Mouse (Mus musculus) NIH3T3 (cell line): ENCODE data around the gene Macf1.
"Not testable (repeated sequence)": the region's sequence is repeated elsewhere in the genome, so short reads cannot be mapped to it uniquely, and the experiment has no call there.

Experiments
- DNase-seq: peaks from one replicate; pipeline ENCODE4 v3.0.0-alpha.2; 2012; ENCODE audit warnings: low read depth

Macf1 gene

DNA sequence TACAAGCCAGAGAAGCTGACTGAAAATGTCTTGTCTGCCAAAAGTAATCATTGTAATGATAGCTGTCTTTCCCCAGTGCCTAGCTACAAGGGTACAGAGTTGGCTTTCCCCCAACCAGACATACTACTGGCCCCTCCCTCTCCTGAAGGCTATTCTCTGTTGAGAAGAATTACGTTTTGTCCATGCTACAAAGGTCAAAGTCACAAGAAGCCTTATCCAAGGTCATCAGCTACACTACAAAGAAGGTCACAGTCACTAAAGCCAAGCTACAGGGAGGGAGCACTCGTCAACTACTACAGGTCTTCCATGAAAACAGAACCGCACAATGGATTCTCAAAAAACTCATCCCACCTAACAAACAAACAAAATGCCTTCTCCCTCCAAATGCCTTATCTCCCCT lies 49.7 kb downstream of the Macf1 start:
- no peak for DNase-seq

DNA sequence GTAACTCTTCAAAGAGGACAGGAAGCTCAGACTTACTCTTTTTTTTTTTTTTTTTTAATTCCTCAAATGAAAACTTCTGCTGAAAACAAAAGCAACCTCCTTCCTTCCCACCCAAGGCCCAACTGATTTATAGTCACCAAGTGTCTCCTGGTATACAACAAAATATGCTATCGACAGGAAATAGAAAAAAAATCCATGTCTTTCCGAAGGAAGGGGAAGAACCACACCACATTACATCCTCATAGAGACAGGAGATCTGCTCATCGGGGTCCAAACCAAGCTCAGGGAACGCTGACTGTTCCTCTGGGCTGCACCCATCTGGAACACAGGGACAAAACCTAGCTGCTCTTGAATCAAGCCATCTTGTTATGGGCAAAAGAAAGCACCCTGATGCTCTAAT lies 50.3 kb downstream of the Macf1 start:
- no peak for DNase-seq

DNA sequence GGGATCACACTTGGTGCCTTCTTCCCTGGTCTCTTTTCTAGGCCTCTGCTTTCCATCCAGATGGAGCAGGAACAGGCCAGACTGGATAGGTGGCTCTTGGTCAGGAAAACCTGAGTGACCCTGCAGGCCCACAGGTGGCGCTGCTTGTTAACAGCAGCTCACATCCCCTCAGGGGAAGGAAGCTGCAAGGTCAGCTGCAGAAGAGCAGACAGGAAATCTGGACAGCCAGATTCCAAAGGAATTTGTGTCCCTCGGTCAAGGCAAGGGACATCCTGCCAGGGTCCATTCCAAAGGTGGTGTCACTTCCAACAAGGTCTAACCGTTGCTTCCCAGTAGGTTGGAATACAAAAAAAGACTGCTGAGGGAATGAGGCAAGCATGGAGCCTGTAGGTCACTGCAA lies 50.8 kb downstream of the Macf1 start:
- DNase-seq, result peak; percentile 57

DNA sequence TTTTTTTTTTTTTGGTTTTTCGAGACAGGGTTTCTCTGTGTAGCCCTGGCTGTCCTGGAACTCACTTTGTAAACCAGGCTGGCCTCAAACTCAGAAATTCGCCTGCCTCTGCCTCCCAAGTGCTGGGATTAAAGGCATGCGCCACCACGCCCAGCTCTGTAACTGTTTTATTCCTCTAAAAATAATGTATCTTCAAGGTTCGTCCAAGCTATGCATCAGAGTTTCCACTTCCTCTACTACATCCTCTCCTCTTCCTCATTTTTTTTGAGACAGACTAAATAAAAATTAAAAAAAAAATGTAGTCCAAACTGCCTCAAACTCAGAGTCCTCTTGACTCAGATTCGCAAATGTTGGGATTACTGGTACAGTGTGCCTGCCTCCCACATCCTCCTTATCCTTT lies 52.0 kb downstream of the Macf1 start:
- not testable (repeated sequence) for DNase-seq

DNA sequence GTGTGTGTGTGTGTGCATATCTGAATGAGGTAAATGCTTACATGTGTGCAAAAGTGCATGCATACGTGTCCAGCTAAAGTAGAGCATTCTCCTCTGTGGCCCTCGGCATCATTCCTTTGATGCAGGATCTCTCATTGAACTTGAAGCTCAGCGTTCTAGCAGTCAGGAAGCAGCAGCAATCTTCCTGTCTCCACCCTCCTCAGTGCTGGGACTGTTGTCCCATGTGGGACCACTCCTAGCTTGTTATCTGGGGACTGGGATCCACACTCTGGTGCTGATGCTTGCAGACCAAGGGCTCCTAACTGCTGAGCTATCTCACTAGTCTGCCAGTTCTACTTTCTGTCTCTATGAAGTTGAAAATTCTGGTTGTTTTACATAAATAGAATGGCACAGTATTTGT lies 52.5 kb downstream of the Macf1 start:
- no peak for DNase-seq

DNA sequence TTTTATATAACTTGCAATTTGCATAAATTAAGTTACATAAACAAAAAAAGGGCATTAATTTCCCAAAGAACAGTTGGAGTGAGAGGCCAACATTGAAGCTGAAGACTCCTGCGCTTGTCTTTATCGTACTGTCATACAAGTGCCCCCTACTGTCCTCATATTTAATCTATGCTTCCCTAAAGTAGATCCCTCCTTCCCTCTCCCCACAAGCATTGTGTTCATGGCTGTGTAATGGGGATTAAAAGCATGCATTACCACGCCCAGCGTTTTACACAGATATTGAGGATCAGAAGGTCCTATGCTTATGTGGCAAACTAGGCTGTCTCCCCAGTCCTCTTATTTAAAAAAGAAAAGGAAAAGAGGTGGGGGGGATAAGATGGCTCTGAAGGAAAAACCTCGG lies 56.5 kb downstream of the Macf1 start:
- no peak for DNase-seq

DNA sequence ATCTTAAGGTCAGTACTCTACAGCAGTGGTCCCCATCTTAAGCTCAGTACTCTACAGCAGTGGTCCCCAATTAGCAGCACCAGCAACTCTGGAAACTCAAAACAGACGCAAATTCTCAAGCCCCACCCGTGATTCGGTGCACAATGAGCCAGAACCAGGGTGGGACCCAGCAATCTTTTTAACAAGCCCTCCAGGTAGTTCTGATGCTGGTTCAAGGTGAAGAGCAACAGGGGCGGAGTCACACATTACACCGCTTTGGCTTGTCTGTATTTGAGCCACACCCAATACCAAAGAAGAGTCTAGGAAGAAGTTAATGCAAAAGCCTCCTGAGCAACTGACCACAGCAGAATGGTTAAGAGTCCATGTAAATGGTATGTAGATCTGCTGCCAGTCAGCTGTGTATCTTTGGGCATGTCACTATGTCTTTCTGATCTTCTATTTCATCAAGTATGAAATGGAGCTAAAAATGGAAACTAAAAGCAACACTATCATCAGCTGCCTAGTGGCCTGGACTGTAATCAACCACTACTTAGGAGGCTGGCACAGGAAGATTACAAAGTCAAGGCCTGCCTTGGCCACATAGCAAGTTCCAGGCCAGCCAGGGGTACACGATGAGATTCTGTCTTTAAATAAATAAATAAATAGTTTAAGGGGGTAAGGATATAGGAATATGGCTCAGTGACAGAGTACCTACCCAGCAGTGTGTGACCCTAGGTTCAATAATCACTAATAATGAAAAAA lies 58.7 kb downstream of the Macf1 start:
- no peak for DNase-seq

DNA sequence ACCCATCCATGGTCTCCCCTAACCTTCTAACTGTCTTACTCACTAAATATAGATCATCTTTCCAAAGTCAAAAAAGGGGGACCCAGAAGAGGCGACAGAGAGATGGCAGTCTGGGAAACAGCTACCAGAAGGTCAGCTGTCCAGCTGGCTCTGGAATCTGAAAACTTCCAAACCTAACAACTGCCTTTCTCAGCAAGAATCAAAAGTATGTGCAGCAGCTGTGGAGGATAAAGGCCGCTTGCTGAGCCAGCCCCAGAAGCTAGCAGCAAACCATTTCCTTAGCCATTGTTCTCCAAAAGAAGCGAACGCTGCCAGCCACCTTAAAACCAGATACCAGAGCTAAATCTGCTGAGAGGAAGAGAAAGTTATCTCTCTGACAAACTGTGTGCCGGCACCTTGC lies 59.7 kb downstream of the Macf1 start:
- DNase-seq, result no peak

DNA sequence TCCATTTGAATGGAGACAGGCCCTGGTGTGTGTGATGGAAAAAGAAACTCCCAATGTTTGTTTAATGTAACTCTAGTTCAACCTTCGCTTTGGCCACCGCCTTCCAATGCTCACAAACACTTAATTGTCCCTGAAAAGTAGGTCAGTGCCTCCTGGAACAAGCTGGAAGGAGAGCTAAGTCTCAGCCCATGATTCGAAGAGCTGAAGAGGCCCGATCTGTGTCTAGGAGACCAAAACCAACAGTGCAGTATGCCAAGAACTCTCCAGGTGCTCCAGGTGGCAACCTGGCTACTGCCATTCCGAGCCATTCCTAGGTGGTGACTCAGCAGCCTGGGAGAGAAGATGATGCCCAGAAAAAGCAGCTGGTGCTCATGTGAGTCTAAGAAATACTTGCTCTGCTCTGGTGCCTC lies 60.4 kb downstream of the Macf1 start:
- peak; percentile 33 for DNase-seq

DNA sequence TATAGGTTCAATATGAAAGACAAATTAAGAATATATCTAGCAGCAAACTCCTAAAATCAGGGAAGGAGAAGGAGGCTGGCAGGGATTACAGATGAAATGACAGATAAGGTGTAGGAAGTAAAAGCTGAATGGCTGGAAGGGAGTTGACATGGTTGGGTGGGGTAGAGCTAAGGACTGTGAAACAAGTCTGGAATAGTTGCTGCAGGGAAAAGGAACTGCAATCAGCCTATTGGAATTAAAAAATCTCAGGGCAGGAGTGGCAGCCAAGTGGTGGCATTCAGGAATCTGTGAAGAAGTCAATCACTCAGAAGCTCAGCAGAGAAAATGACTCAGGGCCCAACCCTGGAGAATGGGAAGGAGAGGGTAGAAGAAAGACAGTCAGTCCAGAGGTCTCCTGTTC lies 62.4 kb downstream of the Macf1 start:
- DNase-seq, result no peak

DNA sequence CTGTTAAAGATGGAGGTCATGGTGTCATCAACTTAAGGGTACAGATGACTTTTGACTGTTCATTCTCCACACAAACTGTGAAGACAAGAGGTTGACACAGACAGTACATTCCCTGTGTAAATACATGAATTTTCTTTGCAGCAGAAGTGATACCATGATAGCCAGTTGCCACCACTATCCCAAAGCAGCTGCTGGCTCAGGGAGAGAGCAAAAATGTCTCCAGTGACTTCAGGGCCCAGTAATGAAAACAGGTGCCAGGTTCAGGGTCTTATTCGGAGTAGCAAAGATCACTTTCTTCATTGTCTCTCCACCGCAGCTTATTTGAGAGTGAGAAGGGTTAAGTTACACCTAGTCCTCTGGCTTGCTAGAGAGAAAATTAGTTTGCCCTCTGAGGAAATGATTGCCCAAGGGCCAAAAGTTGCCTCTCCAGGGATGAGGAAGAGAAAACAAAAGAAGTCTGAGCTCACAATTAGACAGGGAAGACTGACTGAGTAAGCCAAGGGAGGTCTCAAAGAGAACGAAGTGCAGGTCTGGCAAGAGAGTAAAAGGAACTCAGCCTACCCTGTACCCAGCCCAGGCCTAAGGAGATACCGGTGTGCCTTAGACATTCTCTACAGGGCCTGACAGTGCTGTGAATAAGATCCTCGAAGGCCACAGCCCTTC lies 66.3 kb downstream of the Macf1 start:
- no peak for DNase-seq

DNA sequence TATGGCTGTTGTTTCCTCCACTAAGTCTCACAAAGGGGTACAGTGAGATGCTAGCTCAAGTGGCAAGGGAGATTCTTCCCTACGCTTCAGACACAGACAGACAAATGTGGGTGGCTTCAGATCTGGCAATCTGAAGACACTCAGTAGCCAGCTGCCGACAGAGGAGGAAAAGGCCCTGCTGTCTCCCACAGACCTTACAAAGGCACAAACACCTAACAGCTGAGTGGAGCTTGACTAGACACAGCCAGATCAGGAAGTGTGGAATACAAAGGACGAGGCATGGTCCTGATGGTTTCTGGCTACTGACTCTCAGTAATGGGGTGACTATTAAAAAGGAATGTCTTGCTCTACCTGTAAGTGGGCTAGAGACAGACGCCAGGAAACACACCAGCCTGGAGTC lies 67.2 kb downstream of the Macf1 start:
- DNase-seq, result no peak

DNA sequence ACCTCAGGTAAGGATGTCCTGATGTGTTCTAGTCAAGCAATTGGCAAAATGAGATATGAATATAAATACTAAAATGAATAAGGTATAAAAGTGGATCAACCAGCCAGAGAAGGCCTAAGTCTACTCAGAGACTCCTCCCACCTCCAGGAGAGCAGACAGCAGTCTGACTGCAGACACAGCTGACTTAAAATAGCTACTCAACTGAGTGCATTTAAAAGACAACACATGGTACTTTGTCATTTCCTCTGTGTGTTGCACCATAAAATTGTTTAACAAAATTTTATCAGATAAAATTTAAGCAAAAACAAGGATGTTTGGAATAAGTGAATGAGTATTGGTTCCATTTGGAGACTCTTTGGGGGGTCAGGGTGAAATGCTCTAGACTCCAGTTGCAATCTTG lies 67.7 kb downstream of the Macf1 start:
- DNase-seq, result peak; percentile 35

DNA sequence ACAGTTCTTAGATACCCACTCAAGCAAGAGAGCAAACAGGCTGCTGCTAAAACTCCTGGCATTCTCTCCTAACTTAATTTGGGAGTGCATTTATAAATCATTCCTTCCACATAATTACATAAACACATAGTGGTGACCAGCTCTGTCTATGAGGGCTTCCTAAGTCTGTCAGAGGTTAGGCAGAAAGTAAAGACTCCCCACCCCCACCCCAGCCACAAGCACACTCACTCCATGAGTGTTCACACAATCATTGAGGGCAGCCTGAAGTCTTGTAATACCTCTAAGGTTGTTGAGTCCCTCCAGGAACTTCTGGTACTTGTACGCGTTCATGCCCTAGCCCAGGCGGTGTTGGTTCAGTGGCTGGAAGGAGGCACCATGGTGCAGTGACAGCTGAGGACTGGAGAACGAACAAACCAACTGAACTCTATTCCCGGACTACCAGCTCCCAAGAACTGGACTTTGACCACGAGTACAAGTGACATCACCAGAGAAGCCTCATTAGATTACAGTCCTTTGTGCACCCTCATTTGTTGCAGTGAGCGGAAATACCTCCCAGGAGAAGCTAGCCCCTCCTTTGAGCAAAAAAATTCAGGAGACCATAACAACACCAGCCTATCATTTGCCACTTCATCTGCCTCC lies 70.7 kb downstream of the Macf1 start:
- no peak for DNase-seq

DNA sequence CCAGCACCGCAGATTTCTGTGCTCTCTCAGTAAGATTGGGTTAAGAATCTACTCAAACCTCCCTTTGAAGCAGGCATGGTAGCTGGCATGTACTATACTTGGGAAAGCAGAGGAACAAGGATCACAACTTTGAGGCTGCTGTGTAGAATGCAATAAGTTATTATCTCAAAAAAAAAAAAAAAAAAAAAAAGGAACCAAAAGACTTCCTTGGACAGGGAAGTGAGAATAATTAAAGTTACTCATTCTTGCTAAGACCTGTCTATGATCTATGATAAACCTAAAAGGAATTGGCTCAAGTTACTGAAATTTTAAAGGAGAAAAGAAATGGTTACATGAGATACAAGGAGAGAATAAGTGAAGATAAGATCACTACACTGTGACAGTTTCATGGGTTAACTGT lies 72.2 kb downstream of the Macf1 start:
- DNase-seq, result no peak

DNA sequence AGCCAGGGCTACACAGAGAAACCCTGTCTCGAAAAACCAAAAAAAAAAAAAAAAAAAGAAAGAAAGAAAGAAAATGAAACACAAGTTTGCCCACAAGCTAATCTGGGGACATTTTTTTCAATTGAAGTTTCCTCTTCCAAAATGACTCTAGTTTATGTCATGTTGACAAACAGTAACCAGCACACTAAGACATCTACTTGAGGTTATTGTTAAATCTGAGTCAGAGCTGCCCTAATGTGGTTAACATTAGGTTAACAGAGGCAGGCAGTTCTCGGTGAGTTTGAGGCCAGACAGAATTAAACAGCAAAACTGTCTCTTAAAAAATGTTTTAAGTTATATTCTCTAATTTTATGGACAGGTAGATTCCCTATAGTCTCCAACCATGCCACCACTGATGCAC lies 72.9 kb downstream of the Macf1 start:
- no peak for DNase-seq

DNA sequence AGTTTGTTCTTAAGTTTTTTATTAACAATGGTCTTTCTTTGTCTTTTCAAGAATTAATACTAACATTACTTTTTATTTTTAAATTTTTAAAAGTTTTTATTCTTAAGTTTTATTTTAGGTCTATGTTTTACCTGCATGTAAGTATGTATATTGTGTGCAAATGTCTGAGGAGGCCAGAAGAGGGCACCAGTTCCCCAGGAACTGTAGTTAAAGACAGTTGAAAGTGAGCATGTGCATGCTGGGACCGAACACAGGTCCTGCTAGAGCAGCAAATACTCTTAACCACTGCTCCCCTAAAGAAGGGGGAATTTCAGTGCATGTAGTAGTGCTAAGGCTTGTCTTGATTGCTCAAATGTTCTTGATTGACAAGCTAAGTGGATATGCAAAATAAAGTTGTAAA lies 77.0 kb downstream of the Macf1 start:
- DNase-seq, result peak; percentile 60

DNA sequence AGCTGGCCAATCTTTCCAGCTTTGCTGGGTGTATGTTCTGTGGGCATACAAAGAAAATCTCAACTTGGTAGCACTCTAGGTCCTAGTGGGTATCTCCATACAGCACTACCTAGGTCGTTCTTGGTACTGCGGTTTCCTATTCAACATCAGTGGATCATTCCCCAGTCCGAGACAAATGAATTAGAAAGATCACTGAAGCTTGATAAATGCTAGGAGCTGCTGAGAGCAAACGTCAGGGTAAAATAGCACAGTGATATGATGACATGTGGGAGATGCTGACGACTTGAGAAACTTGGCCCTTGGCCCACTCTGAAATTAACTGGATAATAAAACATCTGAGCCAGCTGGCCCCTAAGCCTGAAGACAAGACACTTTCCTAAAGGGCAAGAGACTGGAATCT lies 78.2 kb downstream of the Macf1 start:
- no peak for DNase-seq

DNA sequence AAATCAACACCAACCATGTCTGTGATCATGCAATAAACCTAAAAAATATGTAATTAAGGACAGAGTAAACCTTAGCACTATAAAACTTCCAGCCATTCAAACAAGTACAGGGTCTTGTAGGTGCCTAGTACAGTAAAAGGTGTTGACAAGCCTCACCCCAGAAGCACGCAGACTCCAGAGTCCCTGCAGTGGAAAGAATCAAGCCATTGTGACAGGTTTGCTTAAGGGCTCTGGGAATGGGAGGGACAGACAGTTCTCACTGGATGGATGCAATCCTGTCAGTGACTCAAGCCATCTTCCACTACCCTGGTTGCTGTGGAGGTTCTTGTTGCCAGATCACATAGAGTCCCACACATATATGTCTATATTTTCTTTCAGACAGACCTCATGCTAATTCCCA lies 78.9 kb downstream of the Macf1 start:
- no peak for DNase-seq

DNA sequence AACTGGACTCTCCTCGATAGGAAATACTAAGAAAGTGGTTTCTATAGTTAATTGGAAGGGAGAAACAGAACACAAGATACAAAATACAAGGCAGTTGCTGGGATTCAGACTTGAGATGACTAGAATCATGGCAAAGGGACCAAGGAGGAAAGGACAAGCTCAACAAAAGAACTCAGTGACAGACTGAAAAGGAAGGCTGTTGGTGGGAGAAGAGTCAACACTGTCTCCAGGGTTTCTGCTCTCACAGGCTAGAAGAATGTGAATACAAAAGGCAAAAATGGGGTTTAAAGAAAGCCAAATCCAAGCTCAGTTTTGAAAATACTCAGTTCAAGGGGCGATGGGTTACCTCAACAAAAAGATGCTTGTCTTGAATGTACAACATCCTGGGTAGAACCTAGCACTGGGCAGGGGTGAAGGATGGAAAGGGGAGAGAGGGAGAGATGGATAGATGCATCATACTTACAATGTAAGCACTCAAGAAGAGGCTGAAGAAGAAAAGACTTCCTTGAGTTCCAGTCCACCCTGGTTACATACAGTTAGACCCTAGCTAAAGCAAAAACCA lies 81.4 kb downstream of the Macf1 start:
- DNase-seq, result no peak

DNA sequence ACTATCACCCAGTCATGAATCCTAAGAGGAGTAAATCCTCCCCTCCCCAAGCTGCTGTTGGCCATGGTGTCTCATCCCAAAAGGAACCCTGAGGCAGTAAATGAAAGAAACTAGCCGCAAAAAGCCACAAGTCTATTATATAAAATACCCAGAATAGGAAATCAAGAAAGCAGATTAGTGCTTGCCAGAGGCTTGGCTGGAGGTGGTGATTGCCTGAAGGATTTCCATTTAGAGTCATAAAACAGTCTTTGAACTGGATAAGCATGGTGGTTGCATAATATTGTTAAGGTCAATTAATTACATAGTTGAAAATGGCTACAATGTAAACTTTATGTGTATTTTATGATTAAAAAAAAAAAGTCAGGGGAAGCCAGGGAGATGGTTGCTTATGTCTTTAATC lies 83.1 kb downstream of the Macf1 start:
- no peak for DNase-seq

DNA sequence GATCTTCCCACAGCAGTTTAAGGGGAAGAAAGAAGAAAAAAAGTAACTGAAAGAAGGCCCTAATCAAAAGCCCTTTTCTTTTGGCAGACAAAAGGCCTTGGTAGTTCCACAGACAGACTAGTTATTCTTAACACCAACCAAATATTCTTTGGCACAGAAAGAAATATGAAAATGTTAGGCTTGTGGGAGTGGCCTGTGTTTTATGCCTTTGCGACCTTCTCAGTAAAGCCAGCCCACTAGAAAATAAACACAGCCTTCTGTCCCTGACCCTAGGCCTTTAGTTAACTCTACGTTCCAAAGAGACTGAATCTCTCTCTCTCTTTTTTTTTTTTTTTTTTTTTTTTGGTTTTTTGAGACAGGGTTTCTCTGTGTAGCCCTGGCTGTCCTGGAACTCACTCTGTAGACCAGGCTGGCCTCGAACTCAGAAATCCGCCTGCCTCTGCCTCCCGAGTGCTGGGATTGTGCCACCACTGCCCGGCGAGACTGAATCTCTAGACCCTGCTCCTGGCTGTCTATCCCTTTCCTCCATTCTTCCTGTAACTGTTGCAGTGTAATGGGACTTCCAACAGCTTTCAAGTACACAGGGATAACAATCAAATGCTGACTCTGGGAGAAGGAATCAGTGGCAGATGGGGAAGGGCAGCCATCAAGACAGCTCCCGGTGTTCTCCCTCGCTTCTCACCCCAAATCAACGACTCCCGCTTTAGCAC lies 85.5 kb downstream of the Macf1 start:
- DNase-seq, result no peak

DNA sequence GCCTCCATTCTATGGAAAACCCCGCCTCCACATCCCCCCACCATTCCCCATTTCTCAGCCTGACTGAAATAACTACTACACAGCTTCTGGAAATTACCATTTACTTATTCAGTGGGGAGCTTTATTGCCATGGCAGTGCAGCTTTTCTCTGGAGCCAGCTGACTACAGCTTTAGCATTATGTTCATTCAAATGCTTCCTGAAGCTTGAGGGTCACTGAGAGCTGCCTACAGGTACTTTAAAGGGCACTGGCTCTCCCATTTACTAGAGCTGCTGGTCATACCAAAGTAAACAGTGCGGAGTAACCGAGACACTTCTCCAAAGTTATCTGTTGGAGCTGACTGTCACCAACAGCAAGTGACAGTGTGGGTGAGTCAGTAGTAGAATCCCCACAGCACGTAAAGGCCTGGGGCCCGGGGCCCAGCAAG lies 89.8 kb downstream of the Macf1 start:
- no peak for DNase-seq
